Mouse (Mus musculus): ENCODE data around the gene Kmt2b.

GRCm38 (mm10) chr7:30552102-30553020, 36.2 kb downstream of the Kmt2b start, which contains the start of the genes Hspb6 and Proser3:
- no peak; the same call in 1 of the 2 replicates for TF ChIP-seq CTCF (IDR thresholded peaks at IDR 0.05; ENCODE audit: control insufficient read depth, insufficient read depth, insufficient replicate concordance, low read depth, low read length)
- peak; percentile 66 for TF ChIP-seq POLR2A (IDR thresholded peaks at IDR 0.05; ENCODE audit: control insufficient read depth, low read depth, low read length)

Measured in testis, adult 2 months (tissue).